Mouse (Mus musculus) forebrain, embryonic 12.5 days (tissue): ENCODE data around the gene Ctbp2. TPM values are rescaled to one million over a fixed set of nuclear protein-coding genes. Genes with fewer than 3 reads are reported as not detected.
A peak's percentile ranks its signal among the peaks of the same experiment; 100 is the strongest.

Source experiments
- ATAC-seq: fragments of 200-750 bp; cut with Nextera tagmentation; 2 replicates; pipeline ENCODE4 v1.8.0; 2017; ENCODE audit warnings: moderate TSS enrichment; ENCODE audit not compliant: low FRiP score
- H3K27ac ChIP-seq: fragments of 300-500 bp; sonication (generic); 2 replicates; pipeline ENCODE4 v1.5.1; 2016; ENCODE audit warnings: mild to moderate bottlenecking
- H3K27me3 ChIP-seq: fragments of 300-500 bp; sonication (generic); 2 replicates; pipeline ENCODE4 v1.6.1; 2016; ENCODE audit warnings: mild to moderate bottlenecking
- H3K36me3 ChIP-seq: fragments of 300-500 bp; sonication (generic); replicated peaks from 2 replicates; pipeline ENCODE4 v1.6.1; 2016; ENCODE audit warnings: mild to moderate bottlenecking
- H3K4me1 ChIP-seq: fragments of 300-500 bp; sonication (generic); 2 replicates; pipeline ENCODE4 v1.6.1; 2016
- H3K4me2 ChIP-seq: fragments of 300-500 bp; sonication (generic); 2 replicates; pipeline ENCODE4 v1.6.1; 2016; ENCODE audit warnings: mild to moderate bottlenecking, moderate library complexity
- H3K4me3 ChIP-seq: fragments of 300-500 bp; sonication (generic); replicated peaks from 2 replicates; pipeline ENCODE4 v1.5.1; 2016; ENCODE audit warnings: mild to moderate bottlenecking
- H3K9ac ChIP-seq: fragments of 300-500 bp; sonication (generic); 2 replicates; pipeline ENCODE4 v1.6.1; 2016; ENCODE audit warnings: mild to moderate bottlenecking
- H3K9me3 ChIP-seq: fragments of 300-500 bp; sonication (generic); 2 replicates; pipeline ENCODE4 v1.6.1; 2016
- WGBS: fragments of 180-500 bp; shearing (Covaris S2); methylation state at CpG from one replicate; pipeline ENCODE4 v1.1.7; 2016; 5-methylcytosine and 5-hydroxymethylcytosine counted together
- polyA plus RNA-seq: library from polyadenylated mRNA; unstranded; fragments of >200 nt; fragmentation: Nextera tagmentation; extraction: Ambion mirVana; gene quantifications from 2 replicates; pipeline ENCODE4 v1.2.1, GENCODE M21; 2016

Ctbp2 gene
- polyA plus RNA-seq, 1 experiment from 2014 or later: 133 TPM

- no peaks in the 10 kb centered on the region for H3K27me3 ChIP-seq
- no peak overlapping the region for H3K4me3 ChIP-seq
- H3K27ac ChIP-seq: no peak overlapping the region
- H3K9ac ChIP-seq: no peak overlapping the region
- H3K4me2 ChIP-seq: no peak overlapping the region
- H3K4me1 ChIP-seq: peaks cover 3% of the 10 kb centered on the region; the same call in 1 of the 2 replicates
- 89% methylated on average over 3 of the region's 3 CpGs for WGBS
- no peak for ATAC-seq
- peaks cover 11% of the 10 kb centered on the region; the same call in 1 of the 2 replicates for H3K36me3 ChIP-seq
- no peaks in the 10 kb centered on the region for H3K9me3 ChIP-seq
These were observed 76.0 kb downstream of the Ctbp2 start for GRCm38 (mm10) chr7:133048085-133048630.

DNA sequence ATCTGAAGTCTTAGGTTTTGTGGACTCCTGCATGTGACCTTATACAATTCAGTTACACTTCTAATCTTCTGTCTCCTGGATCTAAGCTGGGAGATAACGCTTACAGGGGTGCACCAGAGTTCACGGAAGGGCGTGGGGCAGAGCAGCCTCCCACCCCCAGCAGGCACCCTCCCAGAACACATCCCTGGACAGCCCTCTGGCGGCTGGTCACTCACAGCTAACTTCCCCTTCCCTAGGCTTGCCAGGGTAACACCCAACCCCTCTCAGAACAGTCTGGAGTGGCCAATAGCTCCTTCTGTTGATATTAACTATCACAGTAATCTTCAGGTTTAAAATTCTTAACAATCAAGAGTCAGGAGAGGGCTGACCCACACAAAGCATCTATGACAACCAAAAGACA, 76.9 kb downstream of the Ctbp2 start:
- Histone ChIP-seq H3K27ac (no peak overlapping the region), H3K27me3 (no peaks in the 10 kb centered on the region), H3K4me1 (peaks cover 3% of the 10 kb centered on the region; the same call in 1 of the 2 replicates), H3K9ac (no peak overlapping the region), H3K9me3 (no peaks in the 10 kb centered on the region), H3K4me3 (no peak overlapping the region), H3K4me2 (no peak overlapping the region), H3K36me3 (peaks cover 3% of the 10 kb centered on the region; the same call in 1 of the 2 replicates)
- 91% methylated on average over 4 of the region's 4 CpGs for WGBS
- no peak for ATAC-seq

GRCm38 (mm10) chr7:133044721-133045120, 79.4 kb downstream of the Ctbp2 start:
- Histone ChIP-seq H3K4me3 (no peak overlapping the region), H3K27me3 (no peaks in the 10 kb centered on the region), H3K9ac (no peak overlapping the region), H3K4me1 (peaks cover 17% of the 10 kb centered on the region), H3K9me3 (no peaks in the 10 kb centered on the region), H3K27ac (no peak overlapping the region), H3K36me3 (no peaks in the 10 kb centered on the region; the same call in 1 of the 2 replicates), H3K4me2 (no peak overlapping the region)
- WGBS: 82% methylated on average over 4 of the region's 4 CpGs
- no peak for ATAC-seq

DNA sequence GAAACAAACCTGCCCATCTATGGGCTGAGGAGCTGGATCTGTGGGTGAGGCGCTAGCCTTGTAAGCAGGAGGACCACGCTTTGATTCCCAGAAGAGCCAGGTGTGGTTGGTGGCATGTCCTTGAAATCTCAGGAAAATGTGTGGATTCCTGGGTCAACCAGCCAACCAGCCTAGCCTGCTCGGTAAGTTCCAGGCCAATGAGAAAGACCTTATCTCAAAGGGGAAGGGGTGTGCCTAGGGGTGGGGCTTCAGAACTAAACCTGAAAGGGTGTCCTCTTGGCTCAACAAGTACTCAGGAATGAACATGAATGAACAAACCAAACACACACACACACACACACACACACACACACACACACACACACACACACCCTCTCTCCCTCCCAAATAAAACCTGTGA, 82.4 kb downstream of the Ctbp2 start:
- WGBS: 85% methylated on average over 3 of the region's 3 CpGs
- Histone ChIP-seq H3K27ac (no peak overlapping the region), H3K9me3 (no peaks in the 10 kb centered on the region), H3K36me3 (no peaks in the 10 kb centered on the region; the same call in 1 of the 2 replicates), H3K4me3 (no peak overlapping the region), H3K4me1 (peaks cover 31% of the 10 kb centered on the region), H3K27me3 (no peaks in the 10 kb centered on the region), H3K9ac (no peak overlapping the region), H3K4me2 (no peak overlapping the region)
- ATAC-seq: no peak

- Histone ChIP-seq H3K9me3 (no peaks in the 10 kb centered on the region), H3K4me3 (no peak overlapping the region), H3K27me3 (no peaks in the 10 kb centered on the region), H3K27ac (no peak overlapping the region), H3K36me3 (no peaks in the 10 kb centered on the region; the same call in 1 of the 2 replicates), H3K4me1 (peaks cover 41% of the 10 kb centered on the region), H3K9ac (no peak overlapping the region), H3K4me2 (no peak overlapping the region)
- ATAC-seq: no peak
- WGBS: 93% methylated on average over 3 of the region's 3 CpGs
These were observed 83.3 kb downstream of the Ctbp2 start for GRCm38 (mm10) chr7:133040688-133041345.

DNA sequence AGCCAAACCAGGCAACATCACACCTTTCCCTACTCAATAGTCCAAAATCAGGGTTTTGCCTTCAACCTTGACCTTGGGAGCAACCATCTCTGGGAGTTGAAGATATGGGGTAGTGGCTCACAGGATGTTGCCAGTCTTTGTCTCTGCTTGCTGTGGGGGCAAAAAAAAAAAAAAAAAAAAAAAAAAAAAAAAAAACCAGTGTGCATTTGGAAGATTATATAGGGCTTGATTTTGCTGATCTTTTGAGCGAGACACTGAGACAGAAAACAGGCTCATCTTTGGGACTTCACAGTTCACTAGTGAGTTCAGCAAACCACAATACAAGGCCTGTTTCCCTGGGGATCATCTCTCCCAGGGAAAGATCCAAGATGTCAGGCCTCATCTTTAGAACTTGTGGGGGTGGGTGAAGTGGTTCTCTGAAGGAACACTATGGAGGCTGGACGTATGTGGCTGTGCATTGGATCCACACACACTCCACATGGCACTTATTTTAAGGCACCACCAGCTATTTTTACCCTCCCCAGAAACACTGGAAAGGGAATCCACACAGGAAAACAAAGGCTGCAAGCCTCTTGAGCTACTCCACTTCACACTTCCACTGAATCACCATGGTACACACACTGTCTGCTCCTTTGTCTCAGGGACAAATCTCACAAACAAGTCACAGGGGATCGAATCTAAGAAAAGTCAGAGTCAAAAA, 84.4 kb downstream of the Ctbp2 start:
- H3K4me1 ChIP-seq: peaks cover 47% of the 10 kb centered on the region
- H3K9me3 ChIP-seq: no peaks in the 10 kb centered on the region
- no peaks in the 10 kb centered on the region for H3K36me3 ChIP-seq
- no peak overlapping the region for H3K4me3 ChIP-seq
- no peak overlapping the region for H3K4me2 ChIP-seq
- H3K27ac ChIP-seq: no peak overlapping the region
- no peak for ATAC-seq
- H3K9ac ChIP-seq: no peak overlapping the region
- no peaks in the 10 kb centered on the region for H3K27me3 ChIP-seq
- 74% methylated on average over 3 of the region's 3 CpGs for WGBS

GRCm38 (mm10) chr7:133037618-133038017, 86.5 kb downstream of the Ctbp2 start:
- Histone ChIP-seq H3K4me1 (peaks cover 68% of the 10 kb centered on the region), H3K27me3 (no peaks in the 10 kb centered on the region), H3K4me3 (no peak overlapping the region), H3K9ac (no peak overlapping the region), H3K9me3 (no peaks in the 10 kb centered on the region), H3K4me2 (no peak overlapping the region), H3K36me3 (no peaks in the 10 kb centered on the region), H3K27ac (0 out of 2 replicates have a peak overlapping the region, but pooled peaks have one; percentile 0)
- WGBS: 54% methylated on average over 4 of the region's 4 CpGs
- ATAC-seq: no peak

DNA sequence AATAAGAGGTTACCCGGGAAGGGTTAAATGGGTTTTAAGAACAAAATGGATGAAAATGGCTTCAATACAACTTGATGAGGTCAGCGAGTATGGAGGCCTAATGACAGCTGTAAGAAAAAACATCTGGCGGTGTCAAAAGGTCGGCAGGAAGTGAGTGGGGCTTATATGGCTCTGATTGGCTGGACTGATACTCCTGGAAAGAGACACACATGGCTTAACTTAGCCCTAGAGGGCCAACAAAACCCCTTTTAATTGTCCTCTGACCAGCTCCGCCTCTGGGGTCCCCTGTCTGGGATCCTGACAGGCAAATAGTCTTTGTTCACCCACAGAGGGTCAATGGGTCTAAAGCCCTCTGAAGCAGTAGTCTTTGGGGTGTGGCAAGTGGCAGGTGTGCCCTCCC, 86.9 kb downstream of the Ctbp2 start:
- no peaks in the 10 kb centered on the region for H3K36me3 ChIP-seq
- peaks cover 68% of the 10 kb centered on the region for H3K4me1 ChIP-seq
- no peak overlapping the region for H3K9ac ChIP-seq
- 0 out of 2 replicates have a peak overlapping the region, but pooled peaks have one; percentile 0 for H3K27ac ChIP-seq
- H3K4me3 ChIP-seq: no peak overlapping the region
- no peaks in the 10 kb centered on the region for H3K27me3 ChIP-seq
- no peak for ATAC-seq
- no peak overlapping the region for H3K4me2 ChIP-seq
- WGBS: 37% methylated on average over 5 of the region's 5 CpGs
- H3K9me3 ChIP-seq: no peaks in the 10 kb centered on the region

GRCm38 (mm10) chr7:133035901-133036300, 88.3 kb downstream of the Ctbp2 start:
- H3K27me3 ChIP-seq: no peaks in the 10 kb centered on the region
- H3K4me1 ChIP-seq: peaks cover 60% of the 10 kb centered on the region
- ATAC-seq: no peak
- no peak overlapping the region for H3K4me2 ChIP-seq
- no peaks in the 10 kb centered on the region for H3K36me3 ChIP-seq
- H3K27ac ChIP-seq: peak overlapping the region; percentile 31; the same call in 1 of the 2 replicates
- H3K9ac ChIP-seq: no peak overlapping the region
- no peak overlapping the region for H3K4me3 ChIP-seq
- no peaks in the 10 kb centered on the region for H3K9me3 ChIP-seq

DNA sequence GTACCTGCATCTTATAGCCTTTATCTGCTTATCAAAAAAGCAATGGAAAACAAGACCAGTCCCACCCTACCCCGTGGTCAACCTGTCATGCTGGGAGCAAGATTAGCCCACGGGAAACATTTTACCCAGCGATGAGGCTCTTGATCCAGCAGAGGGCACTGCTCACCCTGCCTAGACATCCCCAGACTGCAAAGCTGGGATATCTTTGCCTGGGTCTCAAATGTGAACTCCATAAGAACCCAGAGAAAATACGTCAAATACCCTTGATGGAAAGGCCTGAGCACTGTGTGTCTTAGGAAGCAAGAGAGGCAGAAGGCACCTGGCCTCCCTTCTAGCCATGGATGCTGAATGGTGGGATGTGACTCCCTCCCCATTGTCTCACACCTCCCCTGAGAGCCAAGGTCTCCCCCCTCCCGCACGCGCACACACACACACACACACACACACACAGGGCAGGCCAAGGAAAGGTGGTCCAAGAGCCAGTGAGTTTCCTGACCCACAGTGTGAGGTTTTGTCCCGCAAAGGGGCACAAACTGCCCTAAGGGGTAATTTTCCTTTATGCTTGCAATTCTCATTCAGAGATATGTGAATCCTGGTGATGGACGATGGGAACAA, 91.5 kb downstream of the Ctbp2 start:
- Histone ChIP-seq H3K36me3 (no peaks in the 10 kb centered on the region), H3K4me2 (no peak overlapping the region), H3K27ac (peak overlapping the region; percentile 56; the same call in 1 of the 2 replicates), H3K9me3 (no peaks in the 10 kb centered on the region), H3K4me3 (no peak overlapping the region), H3K9ac (no peak overlapping the region), H3K27me3 (no peaks in the 10 kb centered on the region), H3K4me1 (peaks cover 52% of the 10 kb centered on the region)
- peak; percentile 58; the same call in 1 of the 2 replicates for ATAC-seq
- 42% methylated on average over 9 of the region's 9 CpGs for WGBS

DNA sequence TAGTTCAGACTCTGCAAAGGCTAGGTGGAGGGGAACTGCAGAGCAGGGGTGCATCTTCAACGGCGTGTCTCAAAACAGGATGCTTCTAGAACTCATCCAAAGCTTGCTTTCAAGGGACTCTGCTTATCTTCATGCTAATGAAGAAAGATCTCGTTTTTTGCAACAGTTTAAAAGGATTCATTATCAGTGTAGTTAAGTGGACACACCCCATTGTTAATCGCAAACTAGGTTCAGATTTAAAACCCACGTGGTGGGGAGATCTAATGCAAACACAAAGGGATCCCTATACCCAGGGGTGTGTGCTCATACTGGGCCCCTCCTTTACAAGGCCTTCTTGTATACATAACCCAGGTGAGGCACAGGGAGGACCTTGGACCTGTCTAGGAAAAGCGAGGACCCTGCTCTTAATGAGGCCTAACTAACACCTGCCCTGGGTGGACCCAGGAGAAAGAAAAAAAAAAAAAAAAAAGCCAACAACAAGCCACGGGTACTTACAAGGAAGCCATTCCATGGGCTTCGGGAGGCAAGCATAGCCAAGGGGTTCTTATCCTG, 94.6 kb downstream of the Ctbp2 start:
- Histone ChIP-seq H3K27me3 (no peaks in the 10 kb centered on the region), H3K4me2 (no peak overlapping the region), H3K4me3 (no peak overlapping the region), H3K9ac (no peak overlapping the region), H3K36me3 (no peaks in the 10 kb centered on the region), H3K9me3 (no peaks in the 10 kb centered on the region), H3K4me1 (peaks cover 52% of the 10 kb centered on the region), H3K27ac (no peak overlapping the region)
- 83% methylated on average over 8 of the region's 8 CpGs for WGBS
- ATAC-seq: no peak

DNA sequence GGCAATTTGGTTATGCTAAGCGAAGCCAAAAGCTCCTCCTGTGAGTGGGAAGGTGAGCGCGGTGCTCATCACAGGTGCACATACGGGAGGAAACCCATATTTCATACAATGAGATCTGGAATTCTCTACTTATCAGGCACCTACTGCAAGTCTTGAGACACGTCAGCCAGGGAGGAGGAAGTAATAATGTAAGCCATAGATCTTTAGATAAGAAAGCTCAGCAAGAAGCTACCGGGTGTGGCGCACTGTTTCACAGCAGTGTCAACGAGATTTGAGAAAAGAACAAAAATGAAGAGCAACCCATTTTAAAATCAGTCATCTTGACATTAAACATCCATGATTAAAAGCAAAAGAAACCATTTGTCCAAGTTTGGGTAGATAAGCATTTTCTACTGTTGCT, 95.2 kb downstream of the Ctbp2 start:
- no peak for ATAC-seq
- Histone ChIP-seq H3K4me3 (no peak overlapping the region), H3K4me2 (no peak overlapping the region), H3K27me3 (no peaks in the 10 kb centered on the region), H3K9ac (no peak overlapping the region), H3K27ac (no peak overlapping the region), H3K4me1 (peaks cover 47% of the 10 kb centered on the region), H3K9me3 (no peaks in the 10 kb centered on the region), H3K36me3 (no peaks in the 10 kb centered on the region)
- WGBS: 95% methylated on average over 8 of the region's 8 CpGs
